Mouse (Mus musculus) urinary bladder, adult 18-20 months (tissue): ENCODE results near the gene Prkci.

Experiments
- DNase-seq, 2 experiments: peaks; one replicate each; pipeline ENCODE4 v3.0.0; 2022; ENCODE audit warnings: low spot score in 2 of 2, mixed read lengths in 2 of 2

Gene Prkci

DNA sequence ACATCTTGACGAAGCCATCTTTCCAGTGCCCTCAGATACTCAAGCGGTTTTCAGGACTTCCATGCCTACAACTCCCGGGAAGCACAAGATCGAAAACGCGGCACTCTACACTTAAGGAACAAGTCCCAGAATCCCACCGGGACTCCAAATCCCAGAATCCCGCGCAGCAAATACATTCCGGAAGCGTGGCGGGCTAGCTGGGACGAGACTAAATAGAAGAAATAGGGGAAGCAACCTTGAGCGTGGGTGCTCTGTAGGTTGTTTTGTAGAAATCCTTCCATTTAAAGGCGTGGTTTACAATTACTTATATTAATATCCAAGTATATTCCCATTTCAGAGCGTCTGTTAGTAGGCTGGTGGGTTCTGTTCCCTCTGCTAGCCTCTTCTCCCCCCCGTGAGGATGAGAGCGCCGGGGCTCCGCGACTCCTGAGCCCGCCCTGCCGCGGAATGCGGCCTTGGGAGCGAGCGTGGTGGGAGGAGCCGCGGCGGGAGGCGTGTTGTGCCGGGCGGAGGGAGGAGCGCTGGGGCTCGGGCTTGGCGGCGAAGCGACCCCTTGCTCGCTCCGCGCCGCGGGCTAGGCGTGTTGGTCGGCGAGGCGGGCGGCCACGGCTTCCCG lies at the start of gene Prkci:
Gene Prkci (plus strand): TSS at position 465 of the 616 bp plus-strand sequence.
- peak; percentile 91 to 93 for DNase-seq

DNA sequence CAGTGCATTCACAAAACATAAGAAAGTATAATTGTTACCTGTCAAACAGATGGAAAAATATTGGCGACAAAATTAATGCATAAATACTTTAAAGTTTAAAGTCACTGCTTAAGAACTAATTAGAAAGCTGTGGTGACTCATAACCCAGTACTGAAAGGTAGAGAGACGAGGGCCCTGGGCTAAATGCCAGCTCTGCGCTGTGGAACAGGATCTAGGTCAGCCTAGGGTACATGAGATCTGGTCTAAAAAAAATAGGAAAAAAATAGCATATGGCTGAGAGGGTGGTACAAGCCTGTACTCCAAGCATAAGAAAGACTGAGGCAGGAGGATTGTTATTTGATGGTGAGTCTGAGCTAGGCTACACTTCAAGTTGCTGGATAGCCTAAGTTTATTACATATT lies 43.9 kb upstream of the Prkci start:
- no peak for DNase-seq

DNA sequence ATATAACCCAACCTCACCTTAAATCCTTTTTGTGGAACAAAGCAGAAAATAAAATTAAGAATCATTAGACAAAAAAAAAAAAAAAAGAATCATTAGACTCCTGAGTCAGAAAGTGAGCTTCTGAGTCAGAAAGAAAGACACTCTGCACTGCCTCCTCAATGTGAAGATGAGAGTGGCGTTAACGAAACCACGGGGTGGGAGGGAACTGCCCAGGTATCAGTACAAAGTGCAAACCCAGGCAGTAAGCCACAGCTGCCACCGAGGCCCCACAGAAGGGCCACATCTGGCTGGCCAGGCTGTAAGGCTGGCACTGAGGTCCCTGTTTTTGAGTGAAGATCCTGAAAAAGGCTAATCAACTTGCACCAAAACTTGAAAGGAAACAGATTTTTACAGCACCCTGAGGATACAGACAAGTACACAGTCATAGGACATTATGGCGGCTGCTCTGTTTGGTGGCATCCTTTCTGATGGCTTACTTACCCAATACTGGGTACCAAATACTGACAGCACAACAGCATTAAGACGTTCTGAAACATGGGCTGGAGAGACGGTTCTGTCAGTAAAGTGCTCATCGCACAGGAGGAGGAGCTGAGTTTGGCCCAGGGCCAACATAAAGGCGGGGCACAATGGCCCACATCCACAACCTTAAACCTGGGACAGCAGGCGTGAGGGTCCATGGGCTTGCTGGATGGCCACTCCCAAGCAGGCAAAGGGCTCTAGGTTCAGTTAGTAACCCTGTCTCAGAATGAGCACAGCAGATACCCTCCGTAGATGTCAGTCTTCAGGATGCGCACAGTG lies 43.1 kb upstream of the Prkci start:
- DNase-seq: no peak

DNA sequence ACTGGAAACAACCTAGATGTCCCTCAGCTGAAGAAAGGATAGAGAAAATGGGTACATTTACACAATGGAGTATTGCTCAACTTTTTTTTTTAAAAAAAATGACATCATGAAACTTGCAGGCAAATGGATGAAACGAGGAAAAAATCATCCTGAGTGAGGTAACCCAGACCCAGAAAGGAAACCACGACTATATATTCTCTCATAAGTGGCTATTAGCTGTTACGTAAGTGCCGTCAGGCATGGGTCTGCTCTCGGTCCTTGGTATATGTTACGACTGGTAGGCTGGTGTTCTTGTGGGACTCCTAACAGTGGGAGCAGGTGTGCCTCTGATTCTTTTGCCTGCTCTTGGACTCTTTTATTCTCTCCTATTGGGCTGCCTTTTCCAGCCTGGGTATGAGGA lies 39.2 kb upstream of the Prkci start:
- no peak for DNase-seq

DNA sequence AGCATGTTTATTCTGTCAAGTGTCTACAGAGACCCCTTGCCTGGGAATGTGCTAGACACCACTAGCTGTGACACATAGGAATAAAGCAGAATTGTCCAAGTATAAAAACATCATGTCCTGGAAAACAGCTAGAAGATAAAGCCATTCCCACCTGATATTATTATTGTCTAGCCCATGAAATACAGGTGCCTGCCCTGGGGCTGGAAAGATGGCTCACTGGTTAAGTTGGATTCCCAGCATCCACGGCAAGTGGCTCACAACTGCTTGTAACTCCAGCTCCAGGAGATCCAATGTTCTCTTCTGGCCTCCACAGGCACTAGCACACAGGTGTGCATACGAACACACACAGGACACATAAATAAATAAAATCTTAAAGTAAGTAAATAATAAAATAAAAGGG lies 36.8 kb upstream of the Prkci start:
- no peak for DNase-seq

DNA sequence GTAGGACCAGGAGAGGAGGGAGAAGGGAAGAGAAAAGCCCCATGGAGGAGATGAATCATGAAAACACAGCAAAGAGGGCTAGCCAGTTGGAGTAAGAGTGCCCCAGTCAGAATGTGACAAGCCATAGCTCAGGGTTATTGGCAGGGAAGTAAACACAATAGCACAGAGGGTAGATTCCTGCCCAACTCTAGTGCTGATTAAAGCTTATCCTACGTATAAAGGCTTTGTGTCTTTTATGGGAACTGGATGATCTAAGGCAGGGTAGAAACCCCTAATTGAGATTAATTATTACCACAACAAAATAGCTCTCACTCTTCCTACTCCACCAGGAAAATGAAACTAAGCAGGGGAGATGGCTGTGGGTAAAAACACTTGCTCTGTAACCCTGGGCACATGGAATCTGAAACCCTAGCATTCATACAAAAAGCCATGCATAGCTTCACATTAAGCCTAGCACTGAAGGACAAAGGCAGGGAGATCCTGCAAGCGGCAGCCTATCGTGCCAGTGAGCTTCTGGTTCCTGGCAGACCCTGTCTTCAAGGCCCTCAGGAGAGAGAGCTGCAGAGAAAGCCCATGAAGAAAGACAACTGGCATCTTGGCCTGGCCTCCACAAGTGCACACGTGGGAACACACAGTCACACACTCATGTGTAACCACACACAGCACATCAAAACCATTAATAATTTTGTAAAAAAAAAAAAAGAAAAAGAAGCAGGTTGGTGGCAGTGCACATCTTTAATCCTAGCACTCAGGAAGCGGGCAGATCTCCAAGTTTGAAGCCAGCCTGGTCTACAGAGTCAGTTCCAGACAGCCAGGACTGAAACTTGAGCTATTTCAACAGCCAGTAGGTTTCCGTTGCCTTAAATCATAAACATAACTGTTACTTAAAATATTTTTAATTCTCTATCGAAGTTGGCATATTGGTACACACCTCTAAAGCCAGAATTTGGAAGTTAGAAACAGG lies 35.4 kb upstream of the Prkci start:
- no peak for DNase-seq

DNA sequence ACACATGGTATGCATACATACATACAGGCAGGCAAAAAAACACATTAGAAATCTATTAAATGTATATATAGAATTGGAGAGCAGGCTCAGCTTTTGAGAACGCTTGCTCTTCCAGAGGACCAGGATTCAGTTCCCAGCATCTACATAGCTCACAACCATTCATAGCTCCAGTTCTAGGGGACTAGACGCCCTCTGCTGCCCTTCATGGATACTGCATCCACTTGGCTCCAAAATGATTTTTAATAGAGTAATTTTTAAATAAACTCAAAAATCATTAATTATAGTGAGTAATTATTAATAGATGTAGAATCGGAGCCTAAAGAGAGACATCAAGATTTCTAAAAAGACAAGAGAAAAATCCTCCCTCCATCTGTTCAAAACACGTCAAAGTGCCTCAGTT lies 32.4 kb upstream of the Prkci start:
- DNase-seq: no peak

DNA sequence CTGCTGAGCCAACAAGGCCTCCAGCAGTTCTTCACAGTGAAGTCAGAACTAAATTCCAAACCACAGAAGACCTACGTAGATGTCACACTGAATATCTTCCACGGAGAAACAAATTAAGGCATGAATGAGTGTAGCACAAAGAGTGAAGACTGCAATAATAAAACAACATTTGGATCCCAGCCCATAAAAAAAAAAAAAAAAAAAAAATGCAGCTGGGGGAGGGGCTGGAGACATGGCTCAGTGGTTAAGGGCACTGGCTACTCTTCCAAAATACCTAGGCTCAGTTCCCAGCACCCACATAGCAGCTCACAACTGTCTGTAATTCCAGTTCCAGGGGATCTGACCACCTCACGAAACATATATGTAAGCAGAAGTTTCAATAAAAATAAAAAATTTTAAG lies 31.3 kb upstream of the Prkci start:
- DNase-seq: no peak

DNA sequence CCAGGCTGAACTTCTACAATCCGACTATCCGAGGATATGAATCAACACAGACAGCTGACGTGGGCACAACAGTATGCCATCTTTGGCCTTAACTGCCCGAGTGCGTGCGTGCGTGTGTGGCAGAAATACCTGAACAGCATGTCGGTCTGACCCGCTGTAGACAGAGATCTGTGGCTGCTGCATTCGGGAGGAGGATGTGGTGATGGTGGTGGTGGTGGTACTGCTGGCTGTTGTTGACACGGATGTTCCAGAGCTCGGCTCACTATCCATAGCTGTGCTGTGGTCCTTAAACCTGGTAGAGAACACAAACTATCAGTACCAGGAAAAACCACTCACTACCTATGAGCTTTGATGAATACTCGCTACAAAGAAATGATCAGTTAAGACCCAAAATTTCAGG lies 29.9 kb upstream of the Prkci start:
- no peak for DNase-seq

DNA sequence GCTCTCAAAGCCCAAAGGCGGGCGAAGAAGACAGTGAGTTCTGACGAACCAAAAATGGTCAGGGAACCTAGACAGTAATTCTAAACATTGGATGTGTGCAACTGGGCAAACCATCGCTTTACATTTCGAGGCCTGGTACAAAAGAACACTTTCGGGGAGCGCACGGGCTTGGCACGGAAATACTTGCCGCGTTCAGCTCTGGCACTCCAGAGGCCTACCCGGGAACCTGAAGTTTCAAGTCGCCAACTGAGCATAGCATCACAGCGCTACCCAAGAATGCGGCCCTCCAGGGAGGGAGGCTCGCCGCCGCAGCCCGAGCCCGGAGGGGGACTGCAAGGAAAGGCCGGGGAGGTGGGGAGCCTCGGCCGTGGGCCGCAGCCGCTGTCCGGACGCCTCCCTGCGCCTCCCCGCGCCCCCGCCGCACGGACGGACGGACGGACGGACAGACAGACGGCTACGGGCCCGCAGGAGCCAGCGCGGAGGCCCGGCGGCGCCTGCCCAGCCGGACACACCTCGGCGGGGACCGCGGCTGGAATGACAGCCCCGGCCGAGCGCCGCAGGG lies 26.9 kb upstream of the Prkci start:
- DNase-seq: peak; percentile 30 to 49

DNA sequence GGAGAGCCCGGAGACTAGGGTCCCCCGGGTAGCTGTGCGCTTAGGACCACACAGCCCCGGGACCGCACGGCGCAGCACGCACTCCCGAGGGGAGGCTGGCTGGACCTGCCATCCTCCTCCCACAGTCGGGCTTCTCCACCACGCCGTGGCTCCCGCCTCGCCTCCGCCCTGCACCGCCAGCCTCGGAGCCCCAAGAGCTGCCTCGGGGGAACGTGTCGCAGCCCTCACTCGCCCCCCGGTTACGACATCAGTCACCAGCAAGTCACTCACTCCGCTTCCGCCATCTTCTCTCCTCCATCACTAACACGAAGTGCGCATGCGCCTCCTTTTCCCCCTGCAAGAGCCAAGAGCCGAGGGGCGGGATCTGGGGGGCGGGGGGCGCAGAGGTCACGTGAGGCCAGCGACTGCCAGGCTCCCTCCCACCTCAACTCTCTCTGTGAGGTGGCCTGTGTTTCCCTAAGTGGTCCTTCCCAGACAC lies 26.4 kb upstream of the Prkci start, which contains the start of gene Phc3:
Gene Phc3 (minus strand): TSS at position 312 of the 478 bp plus-strand sequence.
- DNase-seq: peak; percentile 82

DNA sequence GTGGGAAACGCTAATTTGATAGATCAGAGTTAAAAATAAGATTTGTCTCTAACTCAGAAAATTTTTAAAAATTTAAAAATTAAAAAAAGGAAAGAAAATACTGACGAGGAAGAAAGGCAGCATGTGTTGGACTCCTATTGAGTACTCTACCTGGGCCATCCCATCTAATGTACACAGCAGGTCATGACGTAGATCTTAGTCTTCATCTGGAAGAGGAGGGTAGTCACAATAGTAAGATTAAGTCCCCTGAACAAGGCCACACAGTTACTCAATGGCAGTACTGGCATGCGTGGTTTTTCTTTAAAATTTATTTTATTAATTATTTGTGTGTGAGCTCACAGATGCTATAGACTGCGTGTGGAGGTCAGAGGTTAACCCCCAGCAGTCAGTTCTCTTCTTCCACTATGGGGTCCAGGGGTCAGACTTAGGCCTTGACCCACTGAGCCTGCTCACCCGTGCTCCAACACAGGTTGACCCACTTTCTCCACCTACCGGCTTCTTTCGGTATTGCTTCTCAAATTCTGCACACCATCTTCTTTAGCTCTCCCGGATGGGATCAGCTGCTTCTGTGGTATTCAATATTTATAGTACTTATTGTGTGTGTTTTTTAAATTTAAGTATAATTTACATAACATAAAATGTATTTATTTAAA lies 20.3 kb upstream of the Prkci start:
- DNase-seq: no peak

DNA sequence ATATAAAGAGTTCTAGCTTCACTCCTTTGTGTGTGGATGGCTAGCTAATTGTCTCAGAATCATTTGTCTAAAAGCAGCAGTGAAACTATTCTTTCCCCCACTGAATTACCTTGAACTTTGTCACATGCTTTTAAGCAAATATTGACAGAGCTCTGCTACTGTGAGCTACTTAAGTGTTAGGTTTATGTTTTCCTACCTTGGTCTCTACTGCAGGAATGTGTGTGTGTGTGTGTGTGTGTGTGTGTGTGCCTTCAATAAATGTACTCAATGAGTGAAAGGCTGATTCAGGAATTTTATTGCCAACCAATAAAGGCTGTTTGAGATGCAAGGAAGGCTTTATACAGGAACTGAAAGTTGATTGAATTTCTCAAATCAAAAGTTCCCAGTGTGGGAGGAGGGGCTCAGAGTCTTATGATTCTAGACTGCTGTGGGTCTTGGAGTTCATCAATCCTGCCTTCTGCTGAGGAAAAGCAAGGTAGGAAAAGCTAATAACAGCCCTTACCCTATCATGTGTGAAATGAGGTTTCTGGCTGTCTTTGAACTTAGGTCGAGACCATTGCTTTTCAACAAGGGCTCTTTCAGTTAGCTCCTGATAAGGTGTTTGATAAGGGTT lies 18.4 kb upstream of the Prkci start:
- DNase-seq: no peak

DNA sequence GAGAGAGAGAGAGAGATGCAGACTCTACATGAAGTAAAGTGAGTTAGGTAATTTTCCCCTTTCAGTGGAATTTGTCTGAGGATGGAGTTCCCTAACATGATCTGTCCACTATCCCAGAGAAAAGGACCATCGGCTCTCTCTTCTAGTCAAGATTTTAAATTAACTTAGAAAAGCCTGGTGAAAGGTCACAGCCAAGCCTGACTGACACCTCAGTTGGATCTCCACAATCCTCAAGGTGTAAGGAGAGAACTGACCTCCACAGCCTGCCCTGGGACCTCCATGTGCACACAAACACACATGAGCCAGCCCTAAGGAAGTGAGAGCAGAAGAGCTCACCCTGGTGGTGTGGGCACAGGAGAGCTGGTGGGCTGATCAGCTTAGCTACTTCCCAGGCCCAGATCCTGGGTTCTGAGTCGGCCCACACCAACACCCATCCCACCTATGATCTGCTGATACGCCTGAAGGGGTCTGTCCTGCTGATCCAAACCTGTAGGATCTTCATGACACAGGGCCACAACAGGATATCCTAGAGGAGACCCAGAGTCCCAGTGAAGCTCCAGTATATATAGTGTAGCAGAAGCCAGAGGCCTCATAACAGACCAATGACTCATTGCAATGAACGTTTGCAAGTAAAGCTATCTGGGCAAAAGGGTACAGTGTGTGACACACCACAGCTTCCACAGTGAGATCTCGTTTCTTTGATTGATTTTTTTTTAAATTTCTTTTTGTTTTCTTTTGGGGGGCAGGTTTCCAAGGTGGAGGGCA lies 13.7 kb upstream of the Prkci start:
- DNase-seq: no peak

DNA sequence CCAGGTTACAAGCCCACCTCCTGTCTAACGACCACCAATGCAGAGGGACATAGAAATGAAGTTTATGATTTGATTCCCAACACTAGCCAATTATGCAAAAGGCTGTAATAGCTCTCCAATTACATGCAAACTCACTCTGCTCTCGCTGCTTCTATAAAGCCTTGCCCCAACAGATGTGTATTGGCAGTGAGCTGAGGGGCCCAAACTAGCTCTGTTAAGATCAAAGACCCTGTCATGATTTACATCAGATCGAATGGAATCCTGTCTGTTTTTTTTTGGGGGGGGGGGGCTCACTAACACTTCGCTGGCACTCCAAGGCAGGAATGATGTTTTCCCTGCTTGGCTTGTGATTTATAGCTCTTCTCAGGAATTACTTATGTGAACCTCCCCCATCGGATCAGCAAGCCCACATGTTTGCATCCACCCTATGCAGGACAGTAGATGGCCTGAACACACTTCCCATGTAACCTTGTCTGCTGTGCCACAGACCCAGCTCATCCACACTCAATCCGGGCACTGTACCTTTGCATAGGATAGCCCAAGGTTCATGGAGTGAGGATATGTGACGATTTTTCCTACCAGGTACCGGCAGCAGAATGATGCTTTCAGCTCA lies 12.5 kb upstream of the Prkci start:
- no peak for DNase-seq

DNA sequence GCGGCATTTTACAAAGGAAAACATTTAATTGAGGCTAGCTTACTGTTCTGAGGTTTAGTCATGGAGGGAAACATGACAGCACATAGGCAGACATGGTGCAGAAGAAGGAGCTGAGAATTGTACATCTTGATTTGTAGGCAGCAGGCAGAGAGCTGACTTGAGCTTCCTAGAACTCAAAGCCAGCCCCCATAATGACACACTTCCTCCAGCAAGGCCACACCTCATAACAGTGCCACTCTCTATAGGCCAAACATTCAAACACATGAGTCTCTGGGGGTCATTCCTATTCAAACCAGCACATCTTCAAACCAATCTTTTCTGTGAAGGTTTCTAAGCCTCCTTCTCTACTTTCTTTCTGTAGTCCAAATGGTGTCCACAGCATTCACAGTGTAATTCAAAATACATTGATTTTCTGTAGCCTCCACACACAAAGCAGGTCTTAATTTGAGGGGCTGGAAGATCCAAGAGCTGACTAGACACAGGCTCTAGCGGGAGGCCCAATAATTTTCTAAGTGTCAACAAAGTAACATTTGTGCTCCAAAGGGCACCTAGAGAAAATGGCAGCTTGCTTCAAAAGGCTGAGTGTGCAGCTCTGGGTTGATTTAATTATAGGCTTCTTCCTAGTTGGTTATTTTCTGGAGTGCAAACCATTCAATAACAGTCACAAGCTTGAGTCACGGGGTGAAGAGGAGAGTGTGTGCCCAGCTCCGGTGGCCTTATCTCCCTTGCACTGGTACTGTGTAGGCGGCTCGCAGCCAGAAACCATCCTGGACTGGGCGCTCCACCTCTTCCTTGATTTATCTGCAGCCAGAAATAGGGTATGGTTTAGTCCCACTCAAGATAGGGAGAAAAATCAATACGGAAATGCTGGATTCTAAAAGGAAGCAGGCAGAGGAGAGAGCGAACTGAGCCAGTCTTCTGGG lies 7.9 kb upstream of the Prkci start:
- no peak for DNase-seq

DNA sequence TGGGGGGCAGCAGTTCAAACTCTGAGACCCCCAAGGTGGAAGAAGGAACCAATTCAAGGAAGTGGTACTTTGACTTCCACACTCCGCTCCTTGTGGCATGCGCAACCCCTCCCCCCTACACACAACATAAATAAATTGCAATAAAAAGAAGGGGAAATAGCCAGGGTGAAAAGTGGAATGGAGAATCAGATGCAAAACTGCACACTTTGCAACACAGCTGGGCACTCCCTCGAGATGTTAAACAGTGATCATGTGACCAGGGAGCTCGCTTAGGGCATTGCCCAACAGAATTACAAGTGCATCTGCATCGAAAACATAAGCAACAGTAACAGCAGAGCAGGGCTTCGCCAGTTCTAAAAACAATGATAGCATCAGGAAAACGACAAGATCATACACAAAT lies 3.4 kb upstream of the Prkci start:
- DNase-seq: no peak

DNA sequence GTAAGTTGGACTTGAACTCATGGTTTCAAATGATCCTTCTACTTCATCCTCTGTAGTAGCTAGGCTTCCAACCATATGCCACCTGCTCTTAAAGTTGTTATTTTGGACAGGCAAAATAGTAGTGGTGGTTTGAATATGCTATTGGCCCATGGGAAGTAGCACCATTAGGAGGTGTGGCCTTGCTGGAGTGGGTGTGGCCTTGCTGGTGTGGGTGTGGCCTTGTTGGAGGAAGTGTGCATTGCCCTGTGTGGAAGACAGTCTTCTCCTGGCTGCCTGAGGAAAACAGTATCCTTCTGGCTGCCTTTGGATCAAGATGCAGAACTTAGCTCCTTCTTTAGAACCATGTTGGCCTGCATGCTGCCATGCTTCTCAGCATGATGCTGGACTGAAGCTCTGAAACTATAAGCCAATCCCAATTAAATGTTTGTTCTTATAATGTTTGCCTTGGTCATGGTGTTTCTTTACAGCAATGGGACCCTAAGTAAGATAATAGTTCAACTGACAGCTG lies 2.4 kb upstream of the Prkci start:
- DNase-seq: no peak
